Mouse (Mus musculus) small intestine, adult 2 months (tissue): Measurements from ENCODE around the gene Actl7a.

Experiments used
- CTCF ChIP-seq: fragments of 200-500 bp; IDR thresholded peaks from 2 replicates; pipeline ENCODE4 v1.5.1; 2012; ENCODE audit warnings: low read depth, mild to moderate bottlenecking, control low read depth, inconsistent platforms, low read length, moderate library complexity, mixed read lengths; ENCODE audit not compliant: insufficient replicate concordance, insufficient read length; ENCODE audit errors: extremely low read depth
- POLR2A ChIP-seq: fragments of 200-500 bp; IDR thresholded peaks from 2 replicates; pipeline ENCODE4 v1.6.1; 2012; ENCODE audit warnings: low read depth, mild to moderate bottlenecking, control low read depth, inconsistent platforms, low read length, moderate library complexity

GRCm38 (mm10) chr4:56768913-56769312, 25.7 kb downstream of the Actl7a start:
- no peak for TF ChIP-seq CTCF
- TF ChIP-seq POLR2A: no peak
